Comparison of ENCODE assay signal across 10 mouse cellular contexts in the genomic region with DNA sequence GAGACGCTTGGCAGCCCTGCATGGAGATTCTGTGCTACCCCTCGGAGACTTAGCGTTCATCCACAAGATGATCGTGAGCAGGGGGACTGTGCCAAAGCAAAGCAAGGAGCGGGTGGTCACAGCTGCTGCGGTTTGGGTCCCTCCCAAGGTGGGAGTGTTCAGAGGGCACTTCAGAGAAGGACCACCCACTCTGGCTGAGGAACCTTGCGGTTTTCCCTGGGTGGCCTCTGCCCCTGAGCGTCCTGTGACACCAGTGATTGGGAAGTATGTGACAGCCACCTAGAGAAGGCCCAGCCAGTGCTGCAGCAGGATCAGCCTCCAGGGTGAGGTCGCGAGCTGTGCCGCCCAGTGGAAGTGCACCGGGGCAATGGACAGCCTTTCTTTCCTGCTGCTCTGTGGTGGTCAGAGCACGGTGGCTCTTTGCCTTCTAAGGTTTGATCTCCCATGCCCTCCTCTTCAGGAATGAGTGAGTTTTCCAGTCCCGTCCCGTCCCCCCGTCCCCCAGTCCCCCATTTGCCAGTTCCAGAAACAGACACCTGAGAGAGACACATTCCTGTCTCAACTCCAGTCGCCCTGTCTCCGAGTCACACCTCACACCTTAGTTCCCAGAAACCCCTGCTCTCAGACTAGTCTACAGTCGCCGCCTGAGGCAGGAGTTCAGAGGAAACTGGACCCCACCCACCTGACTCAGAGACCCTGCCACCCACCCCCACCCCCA. TPM values are rescaled to one million over a fixed set of nuclear protein-coding genes. Genes with fewer than 3 reads are reported as not detected.
DNase-seq lines count a peak whose midpoint lies in the region; ATAC-seq lines count a peak whose summit lies in the region.
"Had no signal": no experiment of that assay in that cellular context is flagged by ENCODE, and none has a peak within 500 bp of the region (broad histone marks: within the 10 kb centered on the region; RNA-seq: fewer than 3 reads in every experiment).

No protein-coding gene starts in this region.

- peak overlapping the region; percentile 37 for H3K27ac ChIP-seq in embryonic facial prominence, embryonic 10.5 days (replicated peaks)
- H3K27ac ChIP-seq in hindbrain, embryonic 14.5 days, result no peak overlapping the region
- H3K27ac ChIP-seq in midbrain, embryonic 16.5 days (ENCODE audit: low read length), result peak overlapping the region; percentile 33; the same call in 1 of the 2 replicates
- H3K27ac ChIP-seq: macrophage had no signal

- 0 out of 2 replicates have a peak, but pooled peaks have one; percentile 11 for ATAC-seq in hindbrain, embryonic 14.5 days (ENCODE audit: low FRiP score)
- ATAC-seq in midbrain, embryonic 16.5 days, result no peak

- H3K4me3 ChIP-seq in embryonic facial prominence, embryonic 10.5 days, result peak overlapping the region; percentile 11; the same call in 1 of the 2 replicates
- H3K4me3 ChIP-seq in hindbrain, embryonic 14.5 days (replicated peaks; ENCODE audit: low read length), result no peak overlapping the region
- no peak overlapping the region for H3K4me3 ChIP-seq in midbrain, embryonic 16.5 days (ENCODE audit: low read depth, low read length)

- no peak overlapping the region for H3K4me2 ChIP-seq in hindbrain, embryonic 14.5 days (replicated peaks)
- no peak overlapping the region for H3K4me2 ChIP-seq in midbrain, embryonic 16.5 days (ENCODE audit: low read length)

- DNase-seq in kidney, postnatal 4 days, result peak; percentile 58 to 63
- no peak for DNase-seq in kidney, adult 8-10 months
- peak; percentile 28 for DNase-seq in embryonic facial prominence, embryonic 10.5 days (ENCODE audit: low spot score)
- no peak for DNase-seq in hindbrain, embryonic 14.5 days (ENCODE audit: low spot score)
- no peak for DNase-seq in embryo, embryonic 10.5 days (ENCODE audit: low spot score)
- no peak for DNase-seq in thymus, postnatal 10 days (ENCODE audit: low spot score in 2 of 2)
- DNase-seq in spleen, postnatal 4 days (ENCODE audit: low spot score in 2 of 2), result no peak
- DNase-seq: thymus, adult 18-20 months had no signal

- peaks cover 32% of the 10 kb centered on the region for H3K4me1 ChIP-seq in embryonic facial prominence, embryonic 10.5 days
- H3K4me1 ChIP-seq in hindbrain, embryonic 14.5 days (replicated peaks; ENCODE audit: control insufficient read depth, insufficient read depth, low read length), result peaks cover 36% of the 10 kb centered on the region
- peaks cover 25% of the 10 kb centered on the region for H3K4me1 ChIP-seq in midbrain, embryonic 16.5 days (ENCODE audit: control insufficient read depth, insufficient read depth, low read length)

- 0 out of 2 replicates have a peak overlapping the region, but pooled peaks have one; percentile 2 for H3K9ac ChIP-seq in hindbrain, embryonic 14.5 days
- no peak overlapping the region for H3K9ac ChIP-seq in midbrain, embryonic 16.5 days (ENCODE audit: low read depth, low read length)

- WGBS in embryonic facial prominence, embryonic 10.5 days, result 61% methylated on average over 20 of the region's 20 CpGs
- WGBS in hindbrain, embryonic 14.5 days, result 62% methylated on average over 20 of the region's 20 CpGs
- 55% methylated on average over 20 of the region's 20 CpGs for WGBS in midbrain, embryonic 16.5 days

- H3K9me3 ChIP-seq in embryonic facial prominence, embryonic 10.5 days, result no peaks in the 10 kb centered on the region
- no peaks in the 10 kb centered on the region for H3K9me3 ChIP-seq in hindbrain, embryonic 14.5 days (ENCODE audit: control insufficient read depth, low read length)
- H3K9me3 ChIP-seq in midbrain, embryonic 16.5 days (replicated peaks; ENCODE audit: control insufficient read depth, low read length, poor library complexity, severe bottlenecking), result no peaks in the 10 kb centered on the region

- H3K27me3 ChIP-seq in embryonic facial prominence, embryonic 10.5 days (replicated peaks; ENCODE audit: low read depth, poor library complexity, severe bottlenecking), result no peaks in the 10 kb centered on the region
- no peaks in the 10 kb centered on the region for H3K27me3 ChIP-seq in hindbrain, embryonic 14.5 days (ENCODE audit: control insufficient read depth, insufficient read depth, low read length)
- no peaks in the 10 kb centered on the region for H3K27me3 ChIP-seq in midbrain, embryonic 16.5 days (ENCODE audit: control insufficient read depth, insufficient read depth, low read depth, low read length)

- peaks cover 4% of the 10 kb centered on the region; the same call in 1 of the 2 replicates for H3K36me3 ChIP-seq in embryonic facial prominence, embryonic 10.5 days (replicated peaks)
- H3K36me3 ChIP-seq in hindbrain, embryonic 14.5 days (replicated peaks; ENCODE audit: control insufficient read depth, insufficient read depth), result no peaks in the 10 kb centered on the region
- H3K36me3 ChIP-seq in midbrain, embryonic 16.5 days (ENCODE audit: control insufficient read depth, insufficient read depth, low read length), result no peaks in the 10 kb centered on the region

RNA-seq across cellular contexts. Expression of a gene that starts 21.5 kb away (rescaled TPM):
- polyA plus RNA-seq in embryonic facial prominence, embryonic 10.5 days (2016; fragmentation: Nextera tagmentation; extraction: Ambion mirVana), result 39.6 and 44.2 TPM in 2 replicates
- polyA plus RNA-seq in hindbrain, embryonic 14.5 days (2014; fragmentation: Nextera tagmentation; extraction: Ambion mirVana), result 147 and 154 TPM in 2 replicates
- 80.2 and 99.8 TPM in 2 replicates for polyA plus RNA-seq in midbrain, embryonic 16.5 days (2015; fragmentation: Nextera tagmentation; extraction: Ambion mirVana)

Comparison
In these comparisons a context has a peak if more than half of its experiments do, and no peak if none do; other contexts are left out.
1. DNase-seq: peak in kidney, postnatal 4 days (2 of 2) and embryonic facial prominence, embryonic 10.5 days (single experiment); none in kidney, adult 8-10 months (0 of 2), hindbrain, embryonic 14.5 days (single experiment), embryo, embryonic 10.5 days (single experiment), thymus, postnatal 10 days (0 of 2) and spleen, postnatal 4 days (0 of 2).